Mouse (Mus musculus): ENCODE results near the gene Cenpx. TPM values are rescaled to one million over a fixed set of nuclear protein-coding genes. Genes with fewer than 3 reads are reported as not detected.

Cenpx gene
- polyA plus RNA-seq, 2 experiments: 101 to 161 TPM

GRCm38 (mm10) chr11:120662759-120663158 is 50.8 kb downstream of the Cenpx start:
- ATAC-seq (ENCODE audit: low FRiP score, low read depth) (no peak), DNase-seq (ENCODE audit: low spot score) (no peak)
- no peak overlapping the region for H3K27ac ChIP-seq (replicated peaks; ENCODE audit: low read depth, low read length)
- H3K36me3 ChIP-seq (ENCODE audit: control insufficient read depth, insufficient read depth, low read length): no peaks in the 10 kb centered on the region
- no peak overlapping the region for H3K4me3 ChIP-seq (replicated peaks; ENCODE audit: low read length)
- no peaks in the 10 kb centered on the region for H3K9me3 ChIP-seq (ENCODE audit: control insufficient read depth, low read length)
- H3K9ac ChIP-seq (ENCODE audit: low read depth, low read length, severe bottlenecking): no peak overlapping the region
- H3K4me2 ChIP-seq (replicated peaks; ENCODE audit: low read depth, low read length, severe bottlenecking): no peak overlapping the region
- WGBS: 78% methylated on average over 6 of the region's 6 CpGs
- peaks cover 12% of the 10 kb centered on the region for H3K4me1 ChIP-seq (ENCODE audit: control insufficient read depth, insufficient read depth, low read length)
- no peak for TF ChIP-seq POLR2A (IDR thresholded peaks at IDR 0.05; ENCODE audit: borderline replicate concordance, extremely low read depth, insufficient read depth, insufficient read length)
- H3K27me3 ChIP-seq (ENCODE audit: control insufficient read depth, insufficient read depth, low read length): peaks cover 49% of the 10 kb centered on the region

GRCm38 (mm10) chr11:120661076-120661460 is 52.5 kb downstream of the Cenpx start, which contains the start of gene Notum:
TSS of gene Notum (minus strand) at chr11:120661175.
- Histone ChIP-seq H3K27ac (replicated peaks; ENCODE audit: low read depth, low read length) (no peak within 1 kb of the TSS), H3K9me3 (ENCODE audit: control insufficient read depth, low read length) (no peaks in the 10 kb centered on the region), H3K36me3 (ENCODE audit: control insufficient read depth, insufficient read depth, low read length) (no peaks in the 10 kb centered on the region), H3K27me3 (ENCODE audit: control insufficient read depth, insufficient read depth, low read length) (peaks cover 49% of the 10 kb centered on the region), H3K4me3 (replicated peaks; ENCODE audit: low read length) (peak within 1 kb of the TSS; percentile 49), H3K9ac (ENCODE audit: low read depth, low read length, severe bottlenecking) (peak within 1 kb of the TSS; percentile 46), H3K4me2 (replicated peaks; ENCODE audit: low read depth, low read length, severe bottlenecking) (peak within 1 kb of the TSS; percentile 85), H3K4me1 (ENCODE audit: control insufficient read depth, insufficient read depth, low read length) (peaks cover 6% of the 10 kb centered on the region)
- no peak for DNase-seq (ENCODE audit: low spot score)
- under 1% methylated on average over 33 of the region's 35 CpGs for WGBS
- ATAC-seq (ENCODE audit: low FRiP score, low read depth): no peak
- no peak for TF ChIP-seq POLR2A (IDR thresholded peaks at IDR 0.05; ENCODE audit: borderline replicate concordance, extremely low read depth, insufficient read depth, insufficient read length)

Other genes with a start within 250 kb of the Cenpx start
- 45.2 and 52.7 TPM in 2 replicates for gene Arl16, start 246.1 kb downstream of the Cenpx start, polyA plus RNA-seq (2012; rRNA removed)
- gene Arl16, start 246.1 kb downstream of the Cenpx start, polyA plus RNA-seq (2014; fragmentation: Nextera tagmentation; extraction: Ambion mirVana): 48.9 and 49.7 TPM in 2 replicates
- gene Mrpl12, start 229.1 kb downstream of the Cenpx start, polyA plus RNA-seq (2012; rRNA removed): 87.0 and 101 TPM in 2 replicates
- gene Mrpl12, start 229.1 kb downstream of the Cenpx start, polyA plus RNA-seq (2014; fragmentation: Nextera tagmentation; extraction: Ambion mirVana): 127 and 142 TPM in 2 replicates
- gene Slc25a10, start 221.9 kb downstream of the Cenpx start, polyA plus RNA-seq (2012; rRNA removed): 54.4 and 75.1 TPM in 2 replicates
- 44.1 and 44.4 TPM in 2 replicates for gene Slc25a10, start 221.9 kb downstream of the Cenpx start, polyA plus RNA-seq (2014; fragmentation: Nextera tagmentation; extraction: Ambion mirVana)
- gene Gcgr, start 183.0 kb downstream of the Cenpx start, polyA plus RNA-seq (2012; rRNA removed): 11.2 and 15.0 TPM in 2 replicates
- gene Gcgr, start 183.0 kb downstream of the Cenpx start, polyA plus RNA-seq (2014; fragmentation: Nextera tagmentation; extraction: Ambion mirVana): 4.9 and 6.3 TPM in 2 replicates
- gene Mcrip1, start 164.0 kb downstream of the Cenpx start, polyA plus RNA-seq (2012; rRNA removed): 203 and 265 TPM in 2 replicates
- gene Mcrip1, start 164.0 kb downstream of the Cenpx start, polyA plus RNA-seq (2014; fragmentation: Nextera tagmentation; extraction: Ambion mirVana): 271 and 274 TPM in 2 replicates
- gene Ppp1r27, start 162.6 kb downstream of the Cenpx start, polyA plus RNA-seq (2012; rRNA removed): 2.7 and 3.7 TPM in 2 replicates
- 3.3 and 3.5 TPM in 2 replicates for gene Ppp1r27, start 162.6 kb downstream of the Cenpx start, polyA plus RNA-seq (2014; fragmentation: Nextera tagmentation; extraction: Ambion mirVana)
- gene P4hb, start 140.5 kb downstream of the Cenpx start, polyA plus RNA-seq (2012; rRNA removed): 569 and 645 TPM in 2 replicates
- 968 and 988 TPM in 2 replicates for gene P4hb, start 140.5 kb downstream of the Cenpx start, polyA plus RNA-seq (2014; fragmentation: Nextera tagmentation; extraction: Ambion mirVana)
- 610 and 750 TPM in 2 replicates for gene Arhgdia, start 132.1 kb downstream of the Cenpx start, polyA plus RNA-seq (2012; rRNA removed)
- gene Arhgdia, start 132.1 kb downstream of the Cenpx start, polyA plus RNA-seq (2014; fragmentation: Nextera tagmentation; extraction: Ambion mirVana): 566 and 572 TPM in 2 replicates
- 96.8 and 143 TPM in 2 replicates for gene Alyref, start 115.4 kb downstream of the Cenpx start, polyA plus RNA-seq (2012; rRNA removed)
- 478 TPM in 2 replicates for gene Alyref, start 115.4 kb downstream of the Cenpx start, polyA plus RNA-seq (2014; fragmentation: Nextera tagmentation; extraction: Ambion mirVana)
- 190 and 205 TPM in 2 replicates for gene Anapc11, start 115.3 kb downstream of the Cenpx start, polyA plus RNA-seq (2012; rRNA removed)
- gene Anapc11, start 115.3 kb downstream of the Cenpx start, polyA plus RNA-seq (2014; fragmentation: Nextera tagmentation; extraction: Ambion mirVana): 248 and 254 TPM in 2 replicates
- gene Npb, start 105.3 kb downstream of the Cenpx start, polyA plus RNA-seq (2012; rRNA removed): 2.1 and 3.3 TPM in 2 replicates
- 2.1 and 2.7 TPM in 2 replicates for gene Npb, start 105.3 kb downstream of the Cenpx start, polyA plus RNA-seq (2014; fragmentation: Nextera tagmentation; extraction: Ambion mirVana)
- 247 and 305 TPM in 2 replicates for gene Pcyt2, start 95.8 kb downstream of the Cenpx start, polyA plus RNA-seq (2012; rRNA removed)
- gene Pcyt2, start 95.8 kb downstream of the Cenpx start, polyA plus RNA-seq (2014; fragmentation: Nextera tagmentation; extraction: Ambion mirVana): 101 and 119 TPM in 2 replicates
- 43.7 and 47.0 TPM in 2 replicates for gene Sirt7, start 88.5 kb downstream of the Cenpx start, polyA plus RNA-seq (2012; rRNA removed)
- gene Sirt7, start 88.5 kb downstream of the Cenpx start, polyA plus RNA-seq (2014; fragmentation: Nextera tagmentation; extraction: Ambion mirVana): 27.5 and 28.9 TPM in 2 replicates
- gene Mafg, start 80.1 kb downstream of the Cenpx start, polyA plus RNA-seq (2012; rRNA removed): 56.9 and 67.7 TPM in 2 replicates
- 26.1 and 30.5 TPM in 2 replicates for gene Mafg, start 80.1 kb downstream of the Cenpx start, polyA plus RNA-seq (2014; fragmentation: Nextera tagmentation; extraction: Ambion mirVana)
- gene Pycr1, start 70.0 kb downstream of the Cenpx start, polyA plus RNA-seq (2012; rRNA removed): 66.4 and 78.8 TPM in 2 replicates
- gene Pycr1, start 70.0 kb downstream of the Cenpx start, polyA plus RNA-seq (2014; fragmentation: Nextera tagmentation; extraction: Ambion mirVana): 50.3 and 56.9 TPM in 2 replicates
- gene Myadml2, start 65.6 kb downstream of the Cenpx start, polyA plus RNA-seq (2012; rRNA removed): 0.22 and 0.60 TPM in 2 replicates
- 0.68 and 1.6 TPM in 2 replicates for gene Myadml2, start 65.6 kb downstream of the Cenpx start, polyA plus RNA-seq (2014; fragmentation: Nextera tagmentation; extraction: Ambion mirVana)
- gene Notum, start 52.6 kb downstream of the Cenpx start, polyA plus RNA-seq (2012; rRNA removed): 12.8 and 17.7 TPM in 2 replicates
- gene Notum, start 52.6 kb downstream of the Cenpx start, polyA plus RNA-seq (2014; fragmentation: Nextera tagmentation; extraction: Ambion mirVana): 4.6 and 4.7 TPM in 2 replicates
- 73.9 and 88.6 TPM in 2 replicates for gene Aspscr1, start 40.8 kb downstream of the Cenpx start, polyA plus RNA-seq (2012; rRNA removed)
- 96.1 and 101 TPM in 2 replicates for gene Aspscr1, start 40.8 kb downstream of the Cenpx start, polyA plus RNA-seq (2014; fragmentation: Nextera tagmentation; extraction: Ambion mirVana)
- gene Lrrc45, start 187 bp upstream of the Cenpx start, polyA plus RNA-seq (2012; rRNA removed): 91.3 and 98.3 TPM in 2 replicates
- gene Lrrc45, start 187 bp upstream of the Cenpx start, polyA plus RNA-seq (2014; fragmentation: Nextera tagmentation; extraction: Ambion mirVana): 48.1 and 51.7 TPM in 2 replicates
- gene Rac3, start 7.7 kb upstream of the Cenpx start, polyA plus RNA-seq (2012; rRNA removed): 90.1 and 95.1 TPM in 2 replicates
- 14.1 and 18.3 TPM in 2 replicates for gene Rac3, start 7.7 kb upstream of the Cenpx start, polyA plus RNA-seq (2014; fragmentation: Nextera tagmentation; extraction: Ambion mirVana)
- gene Dcxr, start 13.5 kb upstream of the Cenpx start, polyA plus RNA-seq (2012; rRNA removed): 18.5 and 21.4 TPM in 2 replicates
- gene Dcxr, start 13.5 kb upstream of the Cenpx start, polyA plus RNA-seq (2014; fragmentation: Nextera tagmentation; extraction: Ambion mirVana): 21.8 and 26.2 TPM in 2 replicates
- 11.9 and 19.6 TPM in 2 replicates for gene Cbr2, start 18.4 kb upstream of the Cenpx start, polyA plus RNA-seq (2012; rRNA removed)
- 7.3 and 10.8 TPM in 2 replicates for gene Cbr2, start 18.4 kb upstream of the Cenpx start, polyA plus RNA-seq (2014; fragmentation: Nextera tagmentation; extraction: Ambion mirVana)
- 1.8 and 1.9 TPM in 2 replicates for gene Hmga1b, start 49.1 kb upstream of the Cenpx start, polyA plus RNA-seq (2012; rRNA removed)
- gene Hmga1b, start 49.1 kb upstream of the Cenpx start, polyA plus RNA-seq (2014; fragmentation: Nextera tagmentation; extraction: Ambion mirVana): 4.2 and 4.5 TPM in 2 replicates
- 61.0 and 79.7 TPM in 2 replicates for gene Rfng, start 70.5 kb upstream of the Cenpx start, polyA plus RNA-seq (2012; rRNA removed)
- gene Rfng, start 70.5 kb upstream of the Cenpx start, polyA plus RNA-seq (2014; fragmentation: Nextera tagmentation; extraction: Ambion mirVana): 36.8 and 39.0 TPM in 2 replicates
- 236 and 273 TPM in 2 replicates for gene Gps1, start 70.5 kb upstream of the Cenpx start, polyA plus RNA-seq (2012; rRNA removed)
- gene Gps1, start 70.5 kb upstream of the Cenpx start, polyA plus RNA-seq (2014; fragmentation: Nextera tagmentation; extraction: Ambion mirVana): 248 and 249 TPM in 2 replicates
- 55.3 and 55.8 TPM in 2 replicates for gene Dus1l, start 82.7 kb upstream of the Cenpx start, polyA plus RNA-seq (2012; rRNA removed)
- gene Dus1l, start 82.7 kb upstream of the Cenpx start, polyA plus RNA-seq (2014; fragmentation: Nextera tagmentation; extraction: Ambion mirVana): 60.2 and 63.4 TPM in 2 replicates
- 187 and 282 TPM in 2 replicates for gene Fasn, start 110.8 kb upstream of the Cenpx start, polyA plus RNA-seq (2012; rRNA removed)
- 81.9 and 86.7 TPM in 2 replicates for gene Fasn, start 110.8 kb upstream of the Cenpx start, polyA plus RNA-seq (2014; fragmentation: Nextera tagmentation; extraction: Ambion mirVana)
- gene Ccdc57, start 219.1 kb upstream of the Cenpx start, polyA plus RNA-seq (2012; rRNA removed): 5.4 and 7.1 TPM in 2 replicates
- gene Ccdc57, start 219.1 kb upstream of the Cenpx start, polyA plus RNA-seq (2014; fragmentation: Nextera tagmentation; extraction: Ambion mirVana): 3.8 and 5.1 TPM in 2 replicates
- 69.5 and 111 TPM in 2 replicates for gene Slc16a3, start 234.7 kb upstream of the Cenpx start, polyA plus RNA-seq (2012; rRNA removed)
- gene Slc16a3, start 234.7 kb upstream of the Cenpx start, polyA plus RNA-seq (2014; fragmentation: Nextera tagmentation; extraction: Ambion mirVana): 36.3 and 36.4 TPM in 2 replicates